Mouse (Mus musculus): ENCODE results near the gene Gm10197. TPM values are rescaled to one million over a fixed set of nuclear protein-coding genes. Genes with fewer than 3 reads are reported as not detected.
"Not testable (repeated sequence)": the region's sequence is repeated elsewhere in the genome, so short reads cannot be mapped to it uniquely, and the experiment has no call there.

Gm10197 gene
- polyA plus RNA-seq, 1 experiment from 2014 or later, result not detected

DNA sequence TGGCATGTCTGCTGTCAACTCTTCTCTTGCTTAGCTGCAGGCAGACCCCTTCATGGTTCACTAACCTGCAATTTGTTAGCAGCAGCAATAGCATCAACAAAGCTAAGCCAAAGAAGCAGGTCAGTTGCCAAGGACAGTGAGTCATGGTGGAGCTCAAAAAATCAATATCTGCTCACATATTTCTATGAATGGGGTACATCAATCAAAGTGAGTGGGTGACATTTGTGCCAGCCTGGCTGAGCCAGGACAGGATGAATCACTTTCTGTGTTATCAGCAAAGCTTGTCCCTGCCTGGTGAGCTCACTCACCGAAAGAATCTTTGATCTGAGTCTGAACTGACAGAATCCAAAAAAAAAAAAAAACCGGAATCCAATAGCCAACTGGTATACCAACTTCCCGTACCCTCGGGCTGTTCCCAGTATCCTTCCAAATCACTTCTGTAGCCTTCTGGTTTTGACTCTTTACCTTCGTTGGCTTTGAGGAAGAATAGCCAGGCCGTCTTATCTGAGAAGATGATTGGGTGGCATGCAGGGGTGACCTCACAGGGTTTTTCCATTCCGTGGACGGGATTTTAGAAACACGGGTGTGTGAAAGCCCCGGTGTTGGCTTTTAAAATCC is 32.8 kb upstream of the Gm10197 start:
- no peak overlapping the region for H3K9ac ChIP-seq (replicated peaks; ENCODE audit: low read depth)
- no peak for TF ChIP-seq CTCF (IDR thresholded peaks at IDR 0.05)
- no peak for TF ChIP-seq EP300 (IDR thresholded peaks at IDR 0.05)
- ATAC-seq (no peak), DNase-seq (ENCODE audit: low spot score) (no peak)
- no peak overlapping the region for H3K4me2 ChIP-seq (replicated peaks; ENCODE audit: low read depth, low read length)
- H3K4me1 ChIP-seq (ENCODE audit: insufficient read depth, low read depth, low read length), result no peaks in the 10 kb centered on the region
- H3K36me3 ChIP-seq (ENCODE audit: insufficient read depth, low read length), result no peaks in the 10 kb centered on the region
- H3K4me3 ChIP-seq (ENCODE audit: low read depth, low read length), result no peak overlapping the region
- H3K9me3 ChIP-seq (ENCODE audit: low read length), result no peaks in the 10 kb centered on the region
- H3K27me3 ChIP-seq (replicated peaks; ENCODE audit: insufficient read depth, low read length), result no peaks in the 10 kb centered on the region
- WGBS, result 86% methylated on average over 10 of the region's 10 CpGs
- no peak overlapping the region for H3K27ac ChIP-seq (ENCODE audit: low read length)

DNA sequence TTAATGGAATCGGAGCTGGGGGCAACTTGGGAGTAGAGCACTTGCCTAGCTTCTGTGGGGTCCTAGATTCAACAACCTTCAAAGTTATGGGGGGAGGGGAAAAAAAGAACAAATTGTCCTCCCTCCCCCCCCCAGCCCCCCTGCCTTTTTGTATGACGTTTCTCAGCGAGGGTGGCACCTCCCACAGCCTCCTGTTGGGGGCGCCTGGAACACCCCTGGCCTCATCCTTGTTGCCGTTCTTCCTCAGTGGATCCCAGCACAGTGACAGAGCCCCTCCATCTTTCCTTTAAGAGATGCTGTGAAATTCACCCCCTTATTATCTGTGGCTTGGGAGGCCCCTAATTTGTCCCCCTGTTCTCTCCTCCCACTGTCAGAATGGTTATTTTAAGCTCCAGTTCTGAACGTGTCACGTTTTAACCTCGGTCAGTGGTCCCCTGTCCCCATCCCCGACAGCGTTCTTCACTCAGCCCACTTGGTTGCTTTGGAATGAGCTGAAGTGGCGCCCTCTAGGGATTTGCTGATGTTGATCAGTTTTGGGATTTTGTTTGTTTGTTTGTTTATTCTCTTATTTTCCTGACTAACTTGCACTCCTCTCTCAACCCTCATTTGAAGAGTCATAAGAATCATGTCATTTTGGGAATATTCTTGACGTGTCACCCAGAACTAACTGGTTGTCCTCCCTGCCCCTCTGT is 31.3 kb upstream of the Gm10197 start:
- Histone ChIP-seq H3K4me2 (replicated peaks; ENCODE audit: low read depth, low read length) (no peak overlapping the region), H3K36me3 (ENCODE audit: insufficient read depth, low read length) (no peaks in the 10 kb centered on the region), H3K27me3 (replicated peaks; ENCODE audit: insufficient read depth, low read length) (no peaks in the 10 kb centered on the region), H3K9me3 (ENCODE audit: low read length) (no peaks in the 10 kb centered on the region), H3K4me3 (ENCODE audit: low read depth, low read length) (no peak overlapping the region), H3K4me1 (ENCODE audit: insufficient read depth, low read depth, low read length) (no peaks in the 10 kb centered on the region), H3K27ac (ENCODE audit: low read length) (no peak overlapping the region), H3K9ac (replicated peaks; ENCODE audit: low read depth) (no peak overlapping the region)
- DNase-seq (ENCODE audit: low spot score) (no peak), ATAC-seq (no peak)
- TF ChIP-seq EP300 (IDR thresholded peaks at IDR 0.05) (no peak), CTCF (IDR thresholded peaks at IDR 0.05) (no peak; the same call in 1 of the 2 replicates)
- 50% methylated on average over 12 of the region's 12 CpGs for WGBS

DNA sequence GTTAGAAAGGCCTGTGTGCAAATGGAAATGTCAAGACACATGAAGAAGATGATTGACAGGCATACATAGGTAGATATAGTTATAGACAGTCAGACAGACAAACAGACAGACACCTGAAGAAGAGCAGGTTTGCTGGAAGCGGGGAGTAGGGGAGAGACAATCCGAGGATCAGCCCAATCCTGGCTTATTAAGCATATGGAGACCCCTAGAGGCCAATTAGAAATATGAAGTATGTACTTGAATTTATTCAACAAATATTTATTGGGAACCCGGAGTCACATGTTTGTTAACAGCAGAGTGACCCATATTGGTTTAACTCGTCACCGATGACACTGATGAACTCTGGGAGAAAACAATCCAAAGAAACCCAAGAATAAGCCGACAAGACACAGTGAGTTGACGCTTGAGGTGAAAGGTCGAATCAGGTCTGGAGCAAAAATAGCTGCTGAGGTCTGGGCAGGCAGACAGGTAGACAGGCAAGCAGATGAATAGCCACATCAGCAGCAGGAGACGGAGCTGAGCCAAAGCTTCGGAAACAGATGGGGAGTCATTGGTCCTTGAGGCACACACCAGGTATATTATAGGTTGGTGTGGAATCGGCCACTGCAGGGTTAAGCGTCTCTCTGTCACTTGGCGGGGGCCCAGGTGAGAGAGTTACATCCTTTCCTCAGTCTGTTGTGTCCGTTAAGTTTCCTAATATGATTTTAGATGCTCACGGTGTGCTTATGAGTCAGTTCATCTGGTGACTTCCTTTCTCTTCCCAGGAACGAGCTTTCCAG is 29.0 kb upstream of the Gm10197 start:
- no peak for DNase-seq (ENCODE audit: low spot score)
- no peak overlapping the region for H3K4me2 ChIP-seq (replicated peaks; ENCODE audit: low read depth, low read length)

DNA sequence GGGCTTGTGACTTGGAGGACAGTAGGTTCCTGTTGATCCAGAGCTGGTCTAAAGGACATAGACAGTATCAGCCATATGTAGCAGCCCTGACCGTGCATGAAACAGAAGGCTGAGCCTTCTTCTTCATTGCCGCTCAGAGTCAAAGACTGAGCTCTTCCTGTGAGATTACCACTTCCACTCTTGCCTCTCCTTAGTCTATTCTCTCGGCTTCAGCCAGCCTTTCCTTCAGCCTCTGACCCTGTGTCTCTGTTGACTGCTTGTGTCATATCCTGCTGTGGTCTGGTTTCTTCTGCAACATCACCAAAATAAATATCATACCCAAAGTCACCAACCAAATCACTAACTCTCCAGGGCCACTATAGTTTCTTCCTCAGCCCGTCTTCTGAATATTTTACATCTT is 27.6 kb upstream of the Gm10197 start:
- TF ChIP-seq CTCF (IDR thresholded peaks at IDR 0.05) (no peak), EP300 (IDR thresholded peaks at IDR 0.05) (no peak)
- Histone ChIP-seq H3K4me1 (ENCODE audit: insufficient read depth, low read depth, low read length) (no peaks in the 10 kb centered on the region), H3K4me2 (replicated peaks; ENCODE audit: low read depth, low read length) (no peak overlapping the region), H3K27me3 (replicated peaks; ENCODE audit: insufficient read depth, low read length) (no peaks in the 10 kb centered on the region), H3K27ac (ENCODE audit: low read length) (no peak overlapping the region), H3K36me3 (ENCODE audit: insufficient read depth, low read length) (no peaks in the 10 kb centered on the region), H3K9me3 (ENCODE audit: low read length) (no peaks in the 10 kb centered on the region), H3K4me3 (ENCODE audit: low read depth, low read length) (no peak overlapping the region), H3K9ac (replicated peaks; ENCODE audit: low read depth) (no peak overlapping the region)
- no peak for DNase-seq (ENCODE audit: low spot score)
- 67% methylated on average over 4 of the region's 4 CpGs for WGBS
- ATAC-seq, result no peak

More for the DNA sequence above, 29.0 kb upstream of the Gm10197 start:
- ATAC-seq, result no peak
- Histone ChIP-seq H3K27me3 (replicated peaks; ENCODE audit: insufficient read depth, low read length) (no peaks in the 10 kb centered on the region), H3K4me3 (ENCODE audit: low read depth, low read length) (no peak overlapping the region), H3K27ac (ENCODE audit: low read length) (no peak overlapping the region), H3K36me3 (ENCODE audit: insufficient read depth, low read length) (no peaks in the 10 kb centered on the region), H3K9me3 (ENCODE audit: low read length) (no peaks in the 10 kb centered on the region), H3K9ac (replicated peaks; ENCODE audit: low read depth) (no peak overlapping the region), H3K4me1 (ENCODE audit: insufficient read depth, low read depth, low read length) (no peaks in the 10 kb centered on the region)
- WGBS, result 72% methylated on average over 16 of the region's 16 CpGs
- peak; percentile 14; the same call in 1 of the 2 replicates for TF ChIP-seq CTCF (IDR thresholded peaks at IDR 0.05)
- no peak for TF ChIP-seq EP300 (IDR thresholded peaks at IDR 0.05)

DNA sequence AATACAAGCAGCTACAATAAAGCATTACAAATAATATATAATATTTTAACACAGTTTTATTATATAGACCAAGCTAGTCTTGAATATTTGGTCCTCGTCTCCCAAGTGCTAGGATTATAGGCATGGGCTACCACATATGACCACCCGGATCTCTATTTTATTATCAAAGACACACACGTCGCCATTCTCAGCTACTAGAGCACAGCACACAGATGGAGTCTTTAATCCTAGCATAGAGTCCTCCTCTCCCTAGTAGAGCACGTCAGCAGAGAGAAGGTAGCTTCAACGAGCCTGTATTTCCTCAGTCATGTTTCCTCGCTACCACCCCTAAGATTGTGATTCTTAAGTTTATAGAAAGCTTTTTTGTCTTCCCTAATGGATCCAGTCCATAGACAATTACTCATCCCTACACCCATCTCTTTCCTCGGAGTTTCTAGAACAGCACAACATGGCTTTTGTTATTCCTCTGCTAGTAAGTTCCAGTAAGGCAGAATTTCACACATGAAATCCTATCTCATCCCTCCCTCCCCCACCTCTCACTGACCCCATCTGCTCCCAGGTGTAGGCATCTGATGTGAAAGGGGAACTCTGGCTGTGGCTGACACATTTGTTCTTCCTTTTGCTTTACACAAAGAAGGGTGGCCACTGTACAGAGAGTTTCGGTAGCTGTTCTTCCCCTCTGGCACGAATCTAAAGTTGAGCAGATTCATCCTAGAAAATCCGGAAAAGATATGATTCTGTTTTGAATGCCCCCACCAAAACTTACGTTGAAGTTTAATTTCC is 26.1 kb upstream of the Gm10197 start:
- Histone ChIP-seq H3K4me3 (ENCODE audit: low read depth, low read length) (no peak overlapping the region), H3K4me2 (replicated peaks; ENCODE audit: low read depth, low read length) (no peak overlapping the region), H3K36me3 (ENCODE audit: insufficient read depth, low read length) (no peaks in the 10 kb centered on the region), H3K27me3 (replicated peaks; ENCODE audit: insufficient read depth, low read length) (no peaks in the 10 kb centered on the region), H3K9ac (replicated peaks; ENCODE audit: low read depth) (no peak overlapping the region), H3K27ac (ENCODE audit: low read length) (no peak overlapping the region), H3K9me3 (ENCODE audit: low read length) (no peaks in the 10 kb centered on the region), H3K4me1 (ENCODE audit: insufficient read depth, low read depth, low read length) (no peaks in the 10 kb centered on the region)
- no peak for TF ChIP-seq CTCF (IDR thresholded peaks at IDR 0.05)
- no peak for TF ChIP-seq EP300 (IDR thresholded peaks at IDR 0.05)
- ATAC-seq, result no peak
- 70% methylated on average over 12 of the region's 12 CpGs for WGBS
- no peak for DNase-seq (ENCODE audit: low spot score)

DNA sequence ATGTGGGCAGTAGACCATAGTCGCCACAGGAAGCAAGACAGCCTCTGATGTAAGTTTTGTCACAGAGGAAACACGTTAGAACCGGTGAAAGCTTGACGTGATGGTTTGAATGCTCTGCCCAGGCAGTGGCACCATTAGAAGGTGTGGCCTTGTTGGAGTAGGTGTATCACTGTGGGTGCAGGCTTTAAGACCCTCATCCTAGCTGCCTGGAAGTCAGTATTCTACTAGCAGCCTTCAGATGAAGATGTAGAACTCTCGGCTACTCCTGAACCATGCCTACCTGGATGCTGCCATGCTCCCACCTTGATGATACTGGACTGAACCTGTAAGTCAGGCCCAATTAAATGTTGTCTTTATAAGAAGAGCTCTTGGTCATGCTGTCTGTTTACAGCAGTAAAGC is 24.2 kb upstream of the Gm10197 start:
- not testable (repeated sequence) for H3K9me3 ChIP-seq (ENCODE audit: low read length); H3K4me2 ChIP-seq (replicated peaks; ENCODE audit: low read depth, low read length); H3K27ac ChIP-seq (ENCODE audit: low read length); H3K9ac ChIP-seq (replicated peaks; ENCODE audit: low read depth); DNase-seq (ENCODE audit: low spot score); H3K4me1 ChIP-seq (ENCODE audit: insufficient read depth, low read depth, low read length); H3K36me3 ChIP-seq (ENCODE audit: insufficient read depth, low read length); H3K27me3 ChIP-seq (replicated peaks; ENCODE audit: insufficient read depth, low read length); ATAC-seq; H3K4me3 ChIP-seq (ENCODE audit: low read depth, low read length)
- 55% methylated on average over 5 of the region's 5 CpGs for WGBS

DNA sequence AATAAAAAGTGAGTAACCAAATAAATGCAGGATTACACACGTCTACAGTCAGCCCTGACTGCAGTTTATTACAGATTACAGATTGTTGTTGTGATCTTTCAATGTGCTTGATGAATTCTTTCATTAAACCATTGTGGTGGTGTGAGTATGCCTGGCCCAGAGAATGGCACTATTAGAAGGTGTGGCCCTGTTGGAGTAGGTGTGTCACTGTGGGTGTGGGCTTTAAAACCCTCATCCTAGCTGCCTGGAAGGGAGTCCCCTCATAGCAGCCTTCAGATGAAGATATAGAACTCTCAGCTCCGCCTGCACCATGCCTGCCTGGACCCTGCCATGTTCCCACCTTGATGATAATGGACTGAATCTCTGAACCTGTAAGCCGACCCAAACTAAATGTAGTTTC is 23.4 kb upstream of the Gm10197 start:
- not testable (repeated sequence) for H3K9ac ChIP-seq (replicated peaks; ENCODE audit: low read depth); H3K4me3 ChIP-seq (ENCODE audit: low read depth, low read length); DNase-seq (ENCODE audit: low spot score); ATAC-seq; H3K36me3 ChIP-seq (ENCODE audit: insufficient read depth, low read length); H3K4me1 ChIP-seq (ENCODE audit: insufficient read depth, low read depth, low read length); H3K9me3 ChIP-seq (ENCODE audit: low read length); H3K4me2 ChIP-seq (replicated peaks; ENCODE audit: low read depth, low read length); H3K27me3 ChIP-seq (replicated peaks; ENCODE audit: insufficient read depth, low read length); H3K27ac ChIP-seq (ENCODE audit: low read length)
- WGBS, result 69% methylated on average over 3 of the region's 3 CpGs
